Mouse (Mus musculus): Measurements from ENCODE around the gene Fyn. TPM values are rescaled to one million over a fixed set of nuclear protein-coding genes. Genes with fewer than 3 reads are reported as not detected.
A peak's percentile ranks its signal among the peaks of the same experiment; 100 is the strongest.

Gene Fyn
- total and polyA plus RNA-seq, 2 experiments from 2014 or later, result 95.2 to 120 TPM

DNA sequence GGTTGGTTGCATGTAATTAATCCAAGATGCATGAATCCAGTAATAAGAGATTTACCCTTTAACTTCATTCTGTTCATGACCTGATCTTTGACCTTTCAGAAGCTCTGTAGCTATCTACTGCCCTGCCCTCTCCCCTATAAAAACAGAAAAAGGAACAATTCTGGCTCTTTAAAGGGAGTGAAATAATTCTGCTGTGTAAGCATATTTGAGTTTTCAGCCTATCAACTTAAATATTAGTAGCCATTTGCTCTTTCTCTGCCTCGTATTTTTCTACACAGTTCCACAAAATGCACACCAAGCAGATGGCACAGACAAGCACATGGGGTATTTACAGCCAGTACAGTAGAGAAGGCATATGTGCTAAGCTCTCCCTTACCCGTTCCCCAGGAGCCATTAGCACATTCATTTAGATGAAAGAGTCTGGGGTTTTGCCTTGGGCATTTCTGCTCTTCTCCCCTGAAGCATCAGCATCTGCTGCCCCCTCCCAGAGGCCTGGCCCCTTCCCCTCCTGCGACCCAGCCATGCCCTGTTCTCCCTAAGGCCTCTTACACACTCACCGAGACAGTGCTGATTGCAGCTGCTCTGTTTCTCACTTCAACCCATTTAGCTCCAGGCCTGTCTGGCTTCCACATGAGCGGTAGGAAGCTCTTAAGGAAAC is 58.3 kb downstream of the Fyn start:
- DNase-seq (ENCODE audit: low spot score), result no peak
- Histone ChIP-seq H3K27ac (peak overlapping the region; percentile 36; the same call in 1 of the 2 replicates), H3K4me2 (ENCODE audit: low read depth, low read length) (no peak overlapping the region), H3K36me3 (ENCODE audit: insufficient read depth, low read length) (no peaks in the 10 kb centered on the region), H3K9me3 (ENCODE audit: low read length) (no peaks in the 10 kb centered on the region), H3K9ac (replicated peaks; ENCODE audit: low read length) (no peak overlapping the region), H3K4me3 (ENCODE audit: low read length) (no peak overlapping the region), H3K27me3 (ENCODE audit: insufficient read depth, low read length) (no peaks in the 10 kb centered on the region), H3K4me1 (ENCODE audit: insufficient read depth, low read length) (peaks cover 11% of the 10 kb centered on the region)
- peak; percentile 53 for ATAC-seq
- 32% methylated on average over 5 of the region's 5 CpGs for WGBS
- no peak for TF ChIP-seq CTCF (IDR thresholded peaks at IDR 0.05; ENCODE audit: low read depth)

DNA sequence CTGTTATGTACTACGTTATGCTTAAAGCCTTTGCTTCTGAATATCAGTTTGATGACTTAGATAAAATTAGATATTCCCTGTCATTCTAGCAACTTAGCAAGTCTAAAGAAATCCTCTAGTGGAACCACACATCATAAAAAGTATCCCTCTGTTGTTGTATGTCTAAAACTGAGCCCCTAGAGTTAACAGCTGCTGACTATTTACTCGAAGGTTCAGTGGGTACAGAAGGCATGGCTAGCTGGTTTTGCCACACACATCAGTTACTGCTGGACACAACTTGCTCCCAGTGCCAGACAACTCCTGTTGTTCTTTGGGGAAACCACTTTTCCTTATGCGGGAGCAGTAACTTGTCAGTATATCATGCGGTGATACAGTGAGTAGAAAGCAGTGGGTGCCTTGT is 61.0 kb downstream of the Fyn start:
- no peak overlapping the region for H3K9ac ChIP-seq (replicated peaks; ENCODE audit: low read length)
- TF ChIP-seq CTCF (IDR thresholded peaks at IDR 0.05; ENCODE audit: low read depth), result no peak
- no peaks in the 10 kb centered on the region for H3K9me3 ChIP-seq (ENCODE audit: low read length)
- peaks cover 6% of the 10 kb centered on the region for H3K4me1 ChIP-seq (ENCODE audit: insufficient read depth, low read length)
- ATAC-seq (no peak), DNase-seq (ENCODE audit: low spot score) (no peak)
- no peak overlapping the region for H3K4me3 ChIP-seq (ENCODE audit: low read length)
- no peak overlapping the region for H3K27ac ChIP-seq
- no peak overlapping the region for H3K4me2 ChIP-seq (ENCODE audit: low read depth, low read length)
- no peaks in the 10 kb centered on the region for H3K36me3 ChIP-seq (ENCODE audit: insufficient read depth, low read length)
- no peaks in the 10 kb centered on the region for H3K27me3 ChIP-seq (ENCODE audit: insufficient read depth, low read length)
- WGBS, result 64% methylated on average over 4 of the region's 4 CpGs

DNA sequence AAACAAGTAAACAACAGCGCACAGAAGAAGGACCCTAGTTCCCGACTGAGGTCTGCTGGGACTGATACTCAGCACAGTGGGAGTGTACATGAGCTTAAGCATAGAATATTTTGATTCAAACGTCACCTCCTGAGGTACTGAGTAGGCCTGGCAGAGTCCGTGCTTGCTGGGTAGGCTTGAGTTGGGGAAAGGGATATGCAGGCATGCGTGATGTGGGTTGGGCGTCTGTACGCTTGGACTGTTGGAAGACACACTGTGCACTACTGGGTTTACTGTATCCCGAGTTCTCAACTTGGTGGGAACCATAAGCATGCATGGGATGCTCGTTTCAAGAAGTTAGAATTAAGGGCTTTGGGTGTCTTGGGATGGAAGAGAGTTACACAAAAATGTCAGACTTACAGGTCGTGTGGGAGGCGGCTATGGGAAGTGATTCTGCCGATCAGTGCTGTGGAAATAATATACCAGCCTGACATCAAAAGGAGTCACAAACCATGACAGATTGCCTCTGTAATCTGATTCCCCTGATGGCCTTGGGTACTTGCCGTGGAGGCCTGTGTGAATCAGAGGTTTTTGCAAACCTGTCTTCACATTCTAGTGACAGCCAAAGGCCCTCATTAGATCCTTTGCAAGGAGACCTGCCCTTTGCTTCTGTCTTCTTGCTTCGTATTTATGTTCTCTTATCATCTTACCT is 61.6 kb downstream of the Fyn start:
- 53% methylated on average over 14 of the region's 14 CpGs for WGBS
- no peak for ATAC-seq
- TF ChIP-seq CTCF (IDR thresholded peaks at IDR 0.05; ENCODE audit: low read depth), result no peak
- H3K4me2 ChIP-seq (ENCODE audit: low read depth, low read length), result no peak overlapping the region
- no peak overlapping the region for H3K27ac ChIP-seq
- no peaks in the 10 kb centered on the region for H3K36me3 ChIP-seq (ENCODE audit: insufficient read depth, low read length)
- DNase-seq (ENCODE audit: low spot score), result peak; percentile 36
- H3K4me1 ChIP-seq (ENCODE audit: insufficient read depth, low read length), result peaks cover 6% of the 10 kb centered on the region
- no peak overlapping the region for H3K9ac ChIP-seq (replicated peaks; ENCODE audit: low read length)
- no peak overlapping the region for H3K4me3 ChIP-seq (ENCODE audit: low read length)
- no peaks in the 10 kb centered on the region for H3K27me3 ChIP-seq (ENCODE audit: insufficient read depth, low read length)
- H3K9me3 ChIP-seq (ENCODE audit: low read length), result no peaks in the 10 kb centered on the region

DNA sequence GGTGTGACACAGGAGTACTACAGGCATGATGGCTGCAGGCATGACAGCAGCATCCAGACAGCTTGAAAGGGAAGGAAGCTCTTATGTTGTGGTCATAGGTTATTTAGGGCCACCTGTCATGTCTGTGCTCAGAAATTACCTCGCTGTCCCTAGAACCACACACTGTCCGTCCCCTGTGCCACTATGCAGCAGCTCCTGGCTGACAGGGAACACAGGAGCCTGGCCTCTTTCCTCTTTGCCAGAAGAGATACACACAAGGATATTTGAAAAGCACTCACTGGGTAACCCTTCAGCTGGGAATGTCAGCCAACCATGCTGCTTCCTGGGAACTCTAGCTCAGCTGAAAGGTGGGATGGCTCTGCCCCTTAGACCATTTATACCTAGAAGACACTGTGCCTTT is 62.6 kb downstream of the Fyn start:
- Histone ChIP-seq H3K27me3 (ENCODE audit: insufficient read depth, low read length) (no peaks in the 10 kb centered on the region), H3K4me1 (ENCODE audit: insufficient read depth, low read length) (peaks cover 6% of the 10 kb centered on the region), H3K4me3 (ENCODE audit: low read length) (no peak overlapping the region), H3K4me2 (ENCODE audit: low read depth, low read length) (no peak overlapping the region), H3K36me3 (ENCODE audit: insufficient read depth, low read length) (no peaks in the 10 kb centered on the region), H3K27ac (no peak overlapping the region), H3K9me3 (ENCODE audit: low read length) (no peaks in the 10 kb centered on the region), H3K9ac (replicated peaks; ENCODE audit: low read length) (no peak overlapping the region)
- TF ChIP-seq CTCF (IDR thresholded peaks at IDR 0.05; ENCODE audit: low read depth), result no peak
- ATAC-seq, result no peak
- 74% methylated on average over 2 of the region's 2 CpGs for WGBS
- no peak for DNase-seq (ENCODE audit: low spot score)

DNA sequence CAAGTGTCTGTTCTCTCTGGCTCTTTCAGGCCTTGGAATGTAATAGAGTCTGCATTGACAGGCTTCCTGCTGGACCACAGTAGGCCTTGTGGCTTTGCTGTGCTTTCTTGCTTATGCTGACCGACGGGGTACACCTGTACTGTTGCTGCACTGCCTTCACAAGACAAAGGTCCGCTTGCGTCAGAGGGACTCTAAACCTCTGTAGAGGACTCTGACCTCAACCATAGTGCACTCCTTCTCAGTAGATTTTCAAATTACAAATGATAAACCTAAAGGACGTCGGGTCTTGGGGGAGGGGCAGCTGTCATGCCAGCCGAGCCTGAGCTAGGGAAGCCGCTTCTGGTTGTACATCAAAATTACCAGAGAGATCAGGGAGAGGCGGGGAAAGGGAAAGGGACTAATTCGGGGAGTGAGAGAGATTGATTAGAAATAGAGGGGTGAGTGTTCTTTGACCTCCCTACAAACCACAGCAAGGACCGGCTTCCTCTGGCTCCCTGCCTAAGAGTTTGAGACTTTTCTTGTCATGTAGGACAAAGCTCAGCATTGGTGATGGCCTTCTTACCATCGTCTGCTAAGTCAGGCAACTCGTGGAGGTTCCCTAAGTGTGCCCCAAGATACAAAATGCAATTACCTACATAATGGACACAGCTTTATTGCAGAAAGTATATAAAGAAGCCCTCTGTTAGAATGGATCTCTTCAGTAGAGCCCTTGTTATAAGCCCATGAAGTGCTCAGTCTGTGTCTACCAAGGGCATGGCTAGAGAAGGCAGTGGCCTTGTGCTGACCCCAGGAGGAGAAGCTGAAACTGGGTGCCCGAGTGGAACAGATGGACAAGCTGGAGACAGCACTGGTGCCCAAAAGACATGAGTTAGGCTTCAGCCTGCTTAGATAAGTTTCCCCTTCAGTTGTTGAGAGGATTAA is 64.3 kb downstream of the Fyn start:
- no peaks in the 10 kb centered on the region for H3K27me3 ChIP-seq (ENCODE audit: insufficient read depth, low read length)
- 74% methylated on average over 14 of the region's 14 CpGs for WGBS
- no peak for ATAC-seq
- H3K4me3 ChIP-seq (ENCODE audit: low read length), result no peak overlapping the region
- no peak for DNase-seq (ENCODE audit: low spot score)
- TF ChIP-seq CTCF (IDR thresholded peaks at IDR 0.05; ENCODE audit: low read depth), result no peak
- no peak overlapping the region for H3K27ac ChIP-seq
- H3K4me2 ChIP-seq (ENCODE audit: low read depth, low read length), result no peak overlapping the region
- no peak overlapping the region for H3K9ac ChIP-seq (replicated peaks; ENCODE audit: low read length)
- H3K9me3 ChIP-seq (ENCODE audit: low read length), result no peaks in the 10 kb centered on the region
- no peaks in the 10 kb centered on the region for H3K36me3 ChIP-seq (ENCODE audit: insufficient read depth, low read length)
- H3K4me1 ChIP-seq (ENCODE audit: insufficient read depth, low read length), result peaks cover 6% of the 10 kb centered on the region

DNA sequence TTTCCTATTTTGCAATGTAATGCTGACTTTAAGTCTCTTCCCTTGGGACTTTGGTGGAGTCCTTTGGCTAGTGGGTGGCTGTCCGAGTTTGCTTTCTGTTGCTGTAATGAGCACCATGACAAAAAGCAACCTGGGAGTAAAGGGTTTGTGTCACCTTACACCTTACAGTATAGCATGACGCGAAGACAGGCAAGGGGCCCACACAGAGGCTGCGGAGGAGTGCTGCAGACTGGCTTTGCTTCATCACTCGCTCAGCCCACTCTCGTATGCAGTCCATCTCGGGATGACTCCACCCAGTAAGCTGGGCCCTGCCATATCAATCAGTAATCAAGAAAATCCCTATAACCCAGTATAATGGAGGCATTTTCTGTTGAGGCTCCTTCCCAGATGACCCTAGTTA is 65.2 kb downstream of the Fyn start:
- Histone ChIP-seq H3K36me3 (ENCODE audit: insufficient read depth, low read length) (no peaks in the 10 kb centered on the region), H3K4me3 (ENCODE audit: low read length) (no peak overlapping the region), H3K27ac (no peak overlapping the region), H3K27me3 (ENCODE audit: insufficient read depth, low read length) (no peaks in the 10 kb centered on the region), H3K9me3 (ENCODE audit: low read length) (no peaks in the 10 kb centered on the region), H3K9ac (replicated peaks; ENCODE audit: low read length) (no peak overlapping the region), H3K4me2 (ENCODE audit: low read depth, low read length) (no peak overlapping the region), H3K4me1 (ENCODE audit: insufficient read depth, low read length) (peaks cover 7% of the 10 kb centered on the region)
- DNase-seq (ENCODE audit: low spot score) (no peak), ATAC-seq (no peak)
- no peak for TF ChIP-seq CTCF (IDR thresholded peaks at IDR 0.05; ENCODE audit: low read depth)
- 92% methylated on average over 7 of the region's 7 CpGs for WGBS
